Mouse (Mus musculus) liver, embryonic 14.5 days (tissue): Measurements from ENCODE around the gene Lta.

Source experiments
- CTCF ChIP-seq: IDR thresholded peaks from 2 replicates; pipeline ENCODE4 v1.5.1; 2016; ENCODE audit warnings: antibody characterized with exemption, low read depth, control low read depth
- EP300 ChIP-seq: IDR thresholded peaks from 2 replicates; pipeline ENCODE4 v1.6.1; 2016; ENCODE audit warnings: antibody characterized with exemption, low read depth

- TF ChIP-seq CTCF (no peak), EP300 (no peak)
Measured at GRCm38 (mm10) chr17:35244999-35245398, 39.8 kb upstream of the Lta start.
